Mouse (Mus musculus) hindlimb bud, embryonic 11.5 days (tissue): ENCODE measurements at regions not wholly inside any gene's neighbourhood (a gene's known extent, or its start where the extent isn't known, plus 50 kb on each side); places are given as distances from the start of the nearest gene placed in this dataset.

Source experiments
- DNase-seq: peaks from one replicate; pipeline ENCODE4 v3.0.0-alpha.2; 2012; ENCODE audit warnings: low read depth, low spot score; ENCODE audit errors: extremely low spot score

DNA sequence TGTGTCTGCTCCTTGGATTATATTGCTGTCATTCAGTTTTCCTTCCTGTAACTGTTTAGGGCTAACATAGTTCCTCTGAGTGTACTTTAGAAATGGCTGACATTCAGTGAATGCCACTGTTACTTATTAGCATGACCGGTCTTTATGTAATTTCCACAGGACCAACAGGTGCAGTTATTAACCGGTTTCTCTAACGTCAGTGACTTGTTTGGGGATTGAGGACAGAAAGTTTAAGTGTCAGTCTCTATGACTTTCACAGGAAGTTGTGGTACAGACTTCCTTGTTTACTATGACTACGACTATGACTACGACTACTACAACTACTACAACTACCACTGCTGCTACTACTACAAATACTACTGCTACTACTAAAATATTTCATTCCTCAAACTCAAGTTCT, 170.4 kb upstream of the Ptger4 start:
- no peak for DNase-seq

DNA sequence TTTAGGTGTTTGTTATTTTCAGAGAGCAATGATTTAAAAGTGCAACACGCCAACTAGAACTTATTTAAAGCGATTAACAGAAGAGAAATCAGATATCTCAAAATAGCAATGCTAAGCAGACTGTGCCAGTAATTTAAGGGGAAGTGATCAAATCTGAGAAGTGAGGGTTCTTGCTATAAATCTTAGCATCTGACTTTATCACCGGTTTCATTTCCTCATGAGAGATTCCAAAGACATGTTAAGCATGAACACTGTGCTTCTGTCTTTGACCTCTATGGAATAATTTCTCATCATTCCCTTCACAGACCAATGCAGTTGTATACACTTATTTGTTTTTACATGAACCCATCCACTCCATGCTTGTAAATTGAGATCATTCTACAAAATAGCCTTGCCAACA, 172.0 kb upstream of the Ptger4 start:
- no peak for DNase-seq

DNA sequence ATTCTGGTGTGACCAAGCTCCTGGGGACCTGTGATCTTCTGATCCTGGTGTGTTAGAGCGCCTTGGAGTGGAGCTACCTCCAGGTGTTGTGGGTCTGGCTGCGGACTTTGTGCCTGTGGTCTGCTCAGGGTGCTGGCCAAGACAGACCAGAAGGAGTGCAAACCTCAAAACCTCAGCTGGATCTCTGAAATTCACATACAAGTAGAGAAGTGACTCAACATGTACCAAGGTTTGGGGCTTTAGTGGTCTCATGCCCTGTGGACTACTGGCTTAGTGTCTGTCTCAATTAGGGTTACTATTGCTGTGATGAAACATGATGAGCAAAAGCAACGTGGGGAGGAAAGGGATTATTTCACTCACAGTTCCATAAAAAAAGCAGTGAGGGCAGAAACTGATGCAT, 182.7 kb upstream of the Ptger4 start:
- no peak for DNase-seq

DNA sequence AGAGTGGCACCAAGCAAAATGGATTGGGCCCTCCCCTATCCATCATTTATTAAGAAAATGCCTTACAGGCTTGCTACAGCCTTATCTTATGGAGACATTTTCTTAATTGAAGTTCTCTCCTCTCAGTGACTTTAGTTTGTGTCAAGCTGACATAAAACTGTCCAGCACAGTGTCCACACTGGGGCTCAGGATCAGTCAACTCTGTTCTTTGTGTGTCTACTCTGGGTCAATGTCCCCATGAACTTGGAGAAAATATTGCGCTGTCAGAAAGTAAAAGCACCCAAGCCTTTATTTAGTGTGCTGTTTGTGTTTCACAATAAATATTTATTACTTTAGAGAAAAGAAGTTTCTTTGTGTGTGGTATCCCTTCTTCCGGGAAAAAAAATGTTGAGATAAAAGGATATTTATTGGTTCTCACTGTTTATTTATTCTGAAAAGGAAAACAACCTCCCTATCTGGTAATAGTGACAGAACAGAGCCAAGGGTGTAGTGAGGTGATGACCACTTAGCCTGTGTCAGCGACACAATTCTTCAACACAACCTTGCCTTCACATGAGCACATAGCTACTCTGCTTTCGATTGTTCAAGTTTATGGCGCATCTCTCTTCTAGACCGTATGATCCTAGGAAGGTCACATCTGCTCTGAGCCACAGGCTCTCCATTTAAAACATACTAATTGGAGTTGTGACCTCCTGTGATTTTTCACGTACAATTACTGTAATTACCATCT, 183.5 kb upstream of the Ptger4 start:
- no peak for DNase-seq

DNA sequence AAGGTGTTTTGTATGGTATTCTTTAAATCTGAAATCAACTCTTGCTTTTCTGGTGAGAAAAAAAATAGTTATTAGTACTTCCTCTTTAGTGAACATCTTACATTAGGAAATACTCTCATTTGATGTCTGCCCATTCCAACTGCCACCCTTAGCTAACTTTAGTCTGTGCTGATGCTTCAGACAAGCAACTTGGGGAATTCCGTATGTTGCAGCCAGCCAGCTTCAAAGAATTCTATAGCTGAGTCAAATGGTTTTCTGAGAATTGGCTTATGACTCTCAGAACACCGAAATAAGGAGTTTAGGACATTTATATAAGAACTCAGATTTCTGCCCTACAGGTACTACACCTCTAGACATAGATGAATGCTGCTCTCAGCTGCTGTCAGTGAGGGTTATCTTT, 188.0 kb upstream of the Ptger4 start:
- DNase-seq, result no peak

DNA sequence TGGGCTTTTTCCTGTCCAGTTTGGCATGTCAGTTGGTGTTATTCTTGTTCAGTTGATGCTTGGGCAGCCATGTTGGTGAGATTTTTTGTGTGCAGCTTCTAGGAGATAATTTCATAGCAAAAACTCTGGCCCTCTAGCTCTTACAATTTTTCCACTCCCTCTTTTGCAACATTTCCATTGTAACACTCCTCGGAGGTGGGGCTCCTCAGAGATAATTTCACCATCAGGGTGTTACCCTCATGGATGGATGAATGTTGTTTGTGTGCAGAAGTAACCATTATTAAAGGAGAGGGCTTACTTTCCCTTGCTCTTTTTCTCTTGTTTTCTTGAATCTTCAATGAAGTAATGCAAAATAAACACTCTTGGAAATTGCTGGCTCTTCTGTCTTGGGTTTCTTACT, 193.0 kb upstream of the Ptger4 start:
- DNase-seq, result no peak

DNA sequence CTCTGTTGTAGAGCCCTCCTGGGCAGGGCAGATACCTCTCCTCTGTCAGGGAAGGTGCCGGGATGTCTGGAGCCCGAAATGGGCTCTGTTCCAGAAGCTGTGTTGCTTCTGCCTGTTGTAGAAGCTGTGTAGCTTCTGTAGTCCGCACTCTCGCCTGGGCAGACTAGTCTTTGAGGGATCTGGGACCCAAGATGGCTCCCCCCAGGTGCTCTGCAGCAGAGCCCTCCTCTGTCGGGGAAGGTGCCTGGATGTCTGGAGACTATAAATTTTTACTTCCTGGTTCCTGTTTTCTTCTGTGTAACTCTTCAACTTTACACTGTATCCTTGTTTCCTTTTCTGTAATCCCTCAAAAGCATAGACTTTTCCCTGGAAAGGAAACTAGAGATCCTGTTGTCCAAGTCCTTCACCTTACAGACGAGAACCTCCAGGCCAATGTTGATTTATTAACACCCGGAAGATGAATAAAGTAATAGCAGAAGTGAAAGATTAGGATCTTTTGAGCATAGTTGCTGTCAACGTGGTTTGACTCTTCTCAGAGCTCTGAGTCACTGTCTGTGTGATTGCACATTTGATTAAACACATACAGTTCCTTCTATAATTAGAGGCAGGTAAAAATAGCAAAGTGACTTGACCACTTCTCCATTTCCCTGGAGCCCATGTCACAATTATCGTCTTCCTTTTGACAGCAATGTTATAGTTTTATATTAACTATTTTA, 202.2 kb upstream of the Ptger4 start:
- DNase-seq, result no peak

DNA sequence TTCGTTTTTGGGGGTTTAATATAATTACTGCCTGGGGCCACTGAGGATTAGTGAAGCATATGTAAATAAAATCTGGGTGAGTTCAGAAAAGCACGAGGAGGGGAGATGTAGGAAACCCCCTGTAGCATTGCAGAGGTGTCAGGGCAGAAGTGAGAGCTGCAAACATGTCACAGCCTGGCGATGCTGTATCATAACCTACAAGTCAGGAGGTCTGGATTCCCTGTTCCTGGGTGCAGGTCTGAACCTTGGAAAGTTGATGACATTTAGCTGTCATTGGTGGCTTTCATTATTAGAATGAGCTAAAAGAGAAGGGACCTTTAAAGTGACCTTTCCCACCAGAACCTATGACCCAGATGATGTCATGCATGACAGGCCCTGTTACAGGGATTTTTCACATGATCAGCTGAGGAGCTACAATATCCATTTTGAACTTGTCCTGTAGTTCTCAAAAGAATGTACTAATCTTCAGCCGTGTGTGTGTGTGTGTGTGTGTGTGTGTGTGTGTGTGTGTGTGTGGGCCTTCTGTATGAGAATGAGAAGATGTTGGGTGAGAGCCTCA, 202.8 kb upstream of the Ptger4 start:
- no peak for DNase-seq

DNA sequence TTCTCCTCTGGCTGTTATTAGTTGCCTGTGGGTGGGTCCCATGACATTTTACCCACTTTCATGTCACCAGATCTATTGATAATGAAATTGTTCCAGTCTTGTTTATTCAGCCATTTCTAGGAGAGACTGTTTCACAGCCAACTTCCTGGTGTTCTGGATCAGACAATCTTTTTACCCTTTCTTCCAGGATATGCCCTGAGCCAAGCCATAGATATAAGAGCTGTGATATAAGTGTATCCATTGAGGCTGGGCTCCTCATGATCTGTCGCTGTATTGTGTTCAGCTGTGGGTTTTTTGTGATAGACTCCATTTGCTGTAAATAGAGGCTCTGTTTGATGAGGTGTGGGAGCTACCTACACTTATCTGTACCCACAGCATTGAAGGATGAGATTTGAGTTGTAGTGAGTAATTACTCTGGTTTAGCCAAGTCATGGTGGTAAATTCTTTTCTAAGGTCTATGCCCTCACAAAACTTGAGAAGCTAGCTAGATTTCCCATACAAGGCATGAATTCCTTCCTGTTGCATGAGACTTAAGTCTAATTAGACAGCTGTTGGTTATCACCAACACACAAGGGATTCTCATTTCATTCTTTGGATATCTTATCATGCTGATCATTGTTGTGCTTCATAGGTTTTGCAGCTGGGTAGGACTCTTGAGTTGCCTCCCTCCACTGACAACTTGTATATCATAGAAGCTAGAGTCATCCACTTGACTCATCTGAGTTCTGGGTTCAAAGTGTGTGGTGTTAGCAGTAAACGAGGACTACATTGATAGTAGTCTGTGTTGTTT, 203.9 kb upstream of the Ptger4 start:
- no peak for DNase-seq

DNA sequence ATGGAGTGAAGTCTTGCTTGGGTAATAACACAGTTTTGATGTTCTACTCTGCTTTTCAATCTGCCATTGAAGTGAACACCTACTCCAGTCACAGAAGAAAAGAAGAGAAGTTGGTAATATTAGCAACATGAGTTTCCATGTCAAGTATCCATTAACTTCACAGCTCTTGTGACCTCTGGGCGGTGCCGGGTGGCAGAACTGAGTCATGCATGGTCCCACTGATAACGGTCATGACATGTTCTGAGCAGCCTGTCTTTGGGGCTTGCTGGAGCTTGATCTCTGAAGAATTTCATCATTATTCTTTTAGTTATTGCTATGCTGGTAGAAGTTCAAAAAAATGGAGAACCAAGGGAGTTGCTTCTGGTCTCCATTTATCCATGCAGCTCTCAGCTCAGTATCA, 215.1 kb upstream of the Ptger4 start:
- no peak for DNase-seq

DNA sequence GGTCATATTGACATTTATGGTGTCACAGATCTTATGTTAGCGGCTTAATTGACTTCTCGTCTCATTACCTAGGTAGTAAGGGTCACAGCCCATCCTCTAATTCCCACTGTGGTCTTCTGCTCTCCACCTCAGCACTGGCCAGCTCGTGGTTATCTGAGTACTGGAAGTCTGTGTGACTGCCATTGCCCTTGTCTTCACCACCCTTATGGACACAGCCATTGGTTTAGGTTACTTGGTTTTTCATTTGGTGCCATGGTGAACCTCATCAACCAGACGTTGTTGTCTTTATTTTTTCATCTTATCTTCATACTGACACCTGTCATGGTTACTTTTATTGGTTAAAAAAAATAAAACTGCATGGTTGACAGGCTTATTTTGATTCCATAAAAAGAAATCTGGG, 215.6 kb upstream of the Ptger4 start:
- DNase-seq, result no peak

DNA sequence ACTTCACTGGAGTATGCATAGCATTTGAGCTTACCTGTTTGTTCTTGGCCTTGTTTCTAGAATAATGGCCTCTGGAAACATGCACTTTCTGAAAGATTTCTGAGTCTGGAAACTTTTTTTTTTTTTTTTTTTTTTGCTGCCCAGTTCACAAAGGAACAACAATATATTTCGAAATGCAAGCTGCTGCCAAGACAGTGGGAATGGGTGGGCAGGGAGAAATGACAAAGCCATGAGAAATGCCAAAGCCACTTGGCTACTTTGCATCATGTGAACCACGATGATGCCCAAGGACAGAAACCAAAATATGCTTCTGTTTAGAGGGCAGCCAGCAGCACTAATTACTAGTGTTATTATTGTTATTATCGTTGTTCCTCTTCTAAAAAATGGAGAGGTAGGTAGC, 218.7 kb upstream of the Ptger4 start:
- DNase-seq, result no peak

DNA sequence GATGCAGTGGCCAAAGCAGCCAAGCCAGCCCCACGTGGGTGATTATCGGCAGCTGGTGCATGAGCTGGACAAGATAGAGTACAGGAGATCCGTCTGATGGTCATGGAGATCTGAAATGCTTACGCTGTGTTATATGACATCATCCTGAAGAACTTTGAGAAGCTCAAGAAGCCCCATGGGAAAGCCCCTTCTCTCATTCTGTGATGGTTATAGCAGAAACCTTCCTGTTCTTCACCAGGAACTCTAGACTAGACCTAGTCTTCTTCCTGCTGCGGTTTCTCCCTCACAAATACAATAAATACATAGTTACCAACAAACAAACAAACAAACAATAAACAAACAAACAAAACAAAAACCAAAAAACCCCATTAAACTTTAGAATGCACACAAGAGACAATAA, 220.7 kb upstream of the Ptger4 start:
- DNase-seq, result no peak

DNA sequence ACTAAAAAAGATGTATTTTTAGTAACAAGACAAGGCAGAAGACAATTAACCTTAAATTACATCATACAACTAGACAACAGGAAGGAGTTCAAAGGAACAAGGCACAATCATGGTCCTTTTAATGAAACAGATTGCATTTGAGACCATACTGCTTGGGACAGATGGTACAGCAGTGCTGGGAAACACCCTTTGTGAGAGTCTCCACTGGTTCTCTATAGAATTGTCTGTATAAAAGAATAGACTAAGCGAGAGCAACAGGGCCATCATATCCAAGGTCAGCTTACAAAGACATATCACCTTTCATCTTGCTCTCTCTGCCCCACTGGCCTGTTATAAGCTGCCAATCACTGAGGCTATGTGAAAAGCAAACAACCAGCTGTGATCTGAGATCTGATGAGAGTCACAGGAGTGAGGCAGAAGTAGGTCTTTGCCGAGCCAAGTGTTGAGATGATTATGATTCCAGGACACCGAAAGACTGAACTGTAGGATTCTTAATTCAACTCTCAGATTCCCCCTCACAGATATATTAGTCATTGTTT, 224.6 kb upstream of the Ptger4 start:
- no peak for DNase-seq

DNA sequence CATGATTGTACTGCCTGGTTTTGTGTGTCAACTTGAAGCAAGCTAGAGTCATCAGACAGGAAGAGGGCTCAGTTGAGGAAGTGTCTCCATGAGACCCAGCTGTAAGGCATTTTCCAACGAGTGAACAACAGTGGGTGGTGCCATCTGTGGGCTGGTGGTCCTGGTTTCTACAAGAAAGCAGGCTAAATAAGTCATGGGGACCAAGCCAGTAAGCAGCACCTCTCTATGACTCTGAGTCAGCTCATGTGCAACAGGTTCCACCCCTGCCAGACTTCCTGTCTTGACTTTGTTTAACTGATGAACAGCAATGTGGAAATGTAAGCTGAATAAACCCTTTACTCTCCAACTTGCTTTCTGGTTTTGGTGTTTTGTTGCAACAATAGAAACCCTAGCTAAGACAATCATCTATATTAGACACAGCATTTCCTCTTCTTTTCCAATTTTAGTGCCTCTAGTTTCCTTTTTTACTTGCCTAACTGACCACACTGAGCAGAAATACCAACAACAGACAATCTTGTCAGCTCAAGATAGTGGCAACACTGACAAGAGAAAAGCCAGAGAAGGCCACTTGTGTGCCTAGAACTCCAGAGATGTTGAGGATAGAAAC, 231.5 kb upstream of the Ptger4 start:
- DNase-seq, result no peak

DNA sequence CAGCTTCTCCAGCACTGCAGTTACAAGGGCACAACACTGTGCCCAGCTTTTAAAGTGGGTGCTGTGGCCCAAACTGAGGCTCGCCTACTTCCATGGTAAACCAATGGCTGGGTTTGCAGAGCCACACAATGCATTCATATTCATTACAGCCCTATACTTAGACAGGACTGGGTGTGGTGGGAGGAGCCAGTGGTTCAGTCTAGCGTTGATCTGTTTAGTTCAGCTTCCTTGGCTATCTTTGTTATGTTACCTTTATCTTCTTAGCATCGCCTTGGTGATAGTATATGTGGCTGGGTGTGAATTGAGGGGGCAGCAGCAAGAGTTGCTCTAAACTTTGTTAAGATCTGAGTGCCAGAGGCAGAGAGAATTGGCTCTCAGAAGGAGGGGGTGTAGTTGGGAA, 249.3 kb upstream of the Ptger4 start:
- no peak for DNase-seq

DNA sequence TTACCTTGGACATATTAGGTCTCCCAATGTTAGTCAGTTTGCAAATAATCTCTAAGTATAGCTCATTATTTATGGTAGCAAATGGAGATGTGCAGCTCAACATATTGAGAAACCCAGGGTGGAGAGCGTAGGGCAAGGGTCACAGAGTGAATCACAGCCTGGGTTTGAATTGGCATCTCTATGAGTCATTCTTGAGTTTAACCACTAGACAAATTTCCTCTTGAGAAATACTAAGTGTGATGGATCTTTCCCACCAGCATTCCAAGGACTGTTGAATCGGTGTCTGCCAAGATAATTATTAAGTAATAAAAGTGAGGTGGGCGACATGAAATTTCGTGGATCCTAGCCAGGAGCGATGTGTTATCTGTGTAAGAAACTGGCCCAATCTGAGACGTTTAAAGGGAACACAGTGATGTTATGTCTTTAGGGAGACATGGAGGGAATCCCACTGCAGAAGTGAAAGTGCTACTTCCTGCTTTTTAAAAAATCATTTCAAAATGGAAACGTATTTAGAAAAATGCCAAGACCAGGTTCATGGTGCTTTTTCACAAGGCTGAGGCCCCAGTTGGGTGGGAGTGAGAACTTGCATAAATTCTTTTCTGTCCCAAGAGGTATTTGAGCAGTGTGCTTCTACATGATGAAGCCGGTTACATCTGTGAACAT, 251.3 kb upstream of the Ptger4 start:
- no peak for DNase-seq

DNA sequence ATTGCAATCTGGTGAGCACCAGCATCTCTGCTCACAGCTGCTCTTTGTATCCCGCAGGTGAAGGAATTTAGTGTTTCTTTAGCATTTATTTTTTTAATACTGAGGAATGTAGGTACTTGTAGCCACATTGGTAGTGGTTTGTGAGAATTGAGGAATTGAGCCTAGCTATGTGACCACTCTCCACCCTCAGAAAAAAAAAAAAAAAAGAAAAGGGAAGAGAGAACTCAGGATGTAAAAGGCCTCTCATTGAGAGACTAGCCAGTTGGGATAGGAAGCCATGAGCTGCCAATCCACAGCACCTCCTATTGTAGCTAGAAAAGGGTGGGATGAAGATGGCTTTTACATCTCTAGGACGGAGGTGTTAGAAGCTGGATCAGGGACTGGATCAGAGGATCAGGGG, 252.0 kb upstream of the Ptger4 start:
- DNase-seq, result no peak

DNA sequence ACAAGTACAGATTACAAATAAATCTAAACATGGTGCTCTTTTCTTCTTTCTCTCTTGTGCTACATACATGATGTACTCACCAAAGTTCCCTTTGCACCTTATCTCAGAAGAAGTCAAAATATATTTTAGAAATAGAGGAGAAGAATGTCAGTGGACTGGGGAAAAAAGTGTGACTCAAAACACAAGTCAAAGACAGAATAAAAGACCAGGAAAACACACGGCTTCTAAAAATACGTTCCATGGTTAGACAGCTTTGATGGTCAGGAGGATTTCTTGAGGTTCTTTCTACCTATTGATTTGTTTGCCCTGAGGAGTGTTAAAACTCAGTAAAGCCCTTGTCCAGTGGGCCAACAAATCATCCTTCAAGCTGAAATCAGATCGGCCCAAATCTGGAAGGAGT, 260.5 kb upstream of the Ptger4 start:
- DNase-seq, result no peak

DNA sequence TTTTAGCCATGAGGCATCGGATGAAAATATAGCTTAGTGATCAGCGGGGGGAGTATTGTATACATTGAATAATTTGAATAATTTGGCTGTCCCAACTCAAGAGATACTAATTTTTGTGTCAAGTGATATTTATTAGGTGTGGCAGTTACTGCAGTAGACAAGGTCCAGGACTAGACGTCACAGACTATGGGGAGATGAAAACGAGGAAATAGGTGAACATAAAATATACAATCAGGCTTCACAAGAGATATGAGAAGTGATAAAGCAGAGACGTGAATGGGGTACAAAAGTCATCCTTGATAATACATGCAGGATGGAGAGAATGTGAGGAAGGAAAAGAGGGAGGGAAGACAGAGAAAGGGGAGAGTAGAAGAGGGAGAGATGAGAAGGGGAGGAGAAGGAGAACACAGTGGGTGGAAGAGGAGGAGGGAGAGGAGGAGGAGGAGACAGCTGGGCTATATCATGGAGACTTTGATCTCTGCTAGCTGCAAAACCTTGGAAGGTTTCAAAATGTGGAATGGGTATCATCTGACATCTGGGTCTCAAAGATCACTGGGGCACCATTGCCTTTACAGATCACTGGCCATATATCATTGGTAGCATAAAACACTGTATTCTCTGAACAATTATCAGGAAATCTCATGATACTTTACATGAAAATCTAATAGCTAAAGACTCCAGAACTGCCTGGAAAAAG, 263.0 kb upstream of the Ptger4 start:
- DNase-seq, result no peak
